Mouse (Mus musculus): ENCODE results near the gene Slc16a12. TPM values are rescaled to one million over a fixed set of nuclear protein-coding genes. Genes with fewer than 3 reads are reported as not detected.

Slc16a12 gene
- polyA plus RNA-seq, 2 experiments = 4.8 to 9.7 TPM

DNA sequence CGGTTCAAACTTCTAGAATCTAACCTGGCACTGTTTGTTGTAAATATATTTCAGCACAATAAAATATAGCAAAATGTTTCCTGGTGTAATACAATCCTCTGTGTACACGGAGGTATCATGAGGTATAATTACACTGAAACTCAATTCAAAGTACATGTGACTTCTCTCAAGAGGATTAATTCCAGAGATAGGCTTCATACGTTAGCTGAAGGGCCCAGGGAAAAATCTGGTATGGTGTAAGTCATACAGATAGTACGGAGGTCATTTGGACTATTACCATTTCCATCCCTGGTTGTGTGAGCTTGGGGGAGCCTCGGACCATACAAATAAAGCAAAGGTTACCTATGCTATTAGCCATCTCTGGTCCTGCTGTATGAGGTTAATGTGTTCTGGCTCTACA is 104.5 kb downstream of the Slc16a12 start:
- WGBS (ENCODE audit: insufficient replicate concordance) = 53% methylated on average over 5 of the region's 5 CpGs
- Histone ChIP-seq H3K4me2 (ENCODE audit: low read depth) (no peak overlapping the region), H3K4me1 (replicated peaks; ENCODE audit: control insufficient read depth in 2 of 2, insufficient read depth in 2 of 2, low read length in 1 of 2) (peaks cover 4 to 9% of the 10 kb centered on the region in 2 experiments), H3K9ac (replicated peaks) (no peak overlapping the region), H3K4me3 (ENCODE audit: insufficient read depth in 1 of 2, low read depth in 2 of 2, low read length in 2 of 2) (no peak overlapping the region), H3K9me3 (ENCODE audit: control insufficient read depth, low read length) (no peaks in the 10 kb centered on the region), H3K27me3 (ENCODE audit: control insufficient read depth, insufficient read depth, low read length) (no peaks in the 10 kb centered on the region), H3K36me3 (replicated peaks; ENCODE audit: control insufficient read depth, insufficient read depth, low read depth) (no peaks in the 10 kb centered on the region), H3K27ac (no peak overlapping the region)
- DNase-seq (ENCODE audit: low read depth in 3 of 3, low spot score in 3 of 3) = no peak
- ATAC-seq (ENCODE audit: insufficient read depth) = no peak
- TF ChIP-seq CTCF (IDR thresholded peaks at IDR 0.05; ENCODE audit: low read depth) (no peak), EP300 (IDR thresholded peaks at IDR 0.05; ENCODE audit: low read depth) (no peak)

- no peak for DNase-seq (ENCODE audit: low read depth in 3 of 3, low spot score in 3 of 3)
- Histone ChIP-seq H3K9ac (replicated peaks) (no peak within 1 kb of the TSS), H3K4me3 (ENCODE audit: insufficient read depth in 1 of 2, low read depth in 2 of 2, low read length in 2 of 2) (peak within 1 kb of the TSS; percentile 2 to 18; a peak in 1 of 4 replicates), H3K27ac (no peak within 1 kb of the TSS), H3K4me1 (replicated peaks; ENCODE audit: control insufficient read depth in 2 of 2, insufficient read depth in 2 of 2, low read length in 1 of 2) (peaks cover 4 to 9% of the 10 kb centered on the region in 2 experiments), H3K36me3 (replicated peaks; ENCODE audit: control insufficient read depth, insufficient read depth, low read depth) (no peaks in the 10 kb centered on the region), H3K4me2 (ENCODE audit: low read depth) (peak within 1 kb of the TSS; percentile 44), H3K9me3 (ENCODE audit: control insufficient read depth, low read length) (no peaks in the 10 kb centered on the region), H3K27me3 (ENCODE audit: control insufficient read depth, insufficient read depth, low read length) (no peaks in the 10 kb centered on the region)
- 26% methylated on average over 4 of the region's 4 CpGs for WGBS (ENCODE audit: insufficient replicate concordance)
- ATAC-seq (ENCODE audit: insufficient read depth) = 0 out of 2 replicates have a peak, but pooled peaks have one; percentile 17
- TF ChIP-seq CTCF (IDR thresholded peaks at IDR 0.05; ENCODE audit: low read depth) (no peak), EP300 (IDR thresholded peaks at IDR 0.05; ENCODE audit: low read depth) (no peak)
Measured at GRCm38 (mm10) chr19:34640623-34641022, 106.5 kb downstream of the Slc16a12 start, which contains the start of the genes Ifit1bl2 and Ifit1. TSS of gene Ifit1bl2 (minus strand) at chr19:34640743. TSS of gene Ifit1 (plus strand) at chr19:34640871.

DNA sequence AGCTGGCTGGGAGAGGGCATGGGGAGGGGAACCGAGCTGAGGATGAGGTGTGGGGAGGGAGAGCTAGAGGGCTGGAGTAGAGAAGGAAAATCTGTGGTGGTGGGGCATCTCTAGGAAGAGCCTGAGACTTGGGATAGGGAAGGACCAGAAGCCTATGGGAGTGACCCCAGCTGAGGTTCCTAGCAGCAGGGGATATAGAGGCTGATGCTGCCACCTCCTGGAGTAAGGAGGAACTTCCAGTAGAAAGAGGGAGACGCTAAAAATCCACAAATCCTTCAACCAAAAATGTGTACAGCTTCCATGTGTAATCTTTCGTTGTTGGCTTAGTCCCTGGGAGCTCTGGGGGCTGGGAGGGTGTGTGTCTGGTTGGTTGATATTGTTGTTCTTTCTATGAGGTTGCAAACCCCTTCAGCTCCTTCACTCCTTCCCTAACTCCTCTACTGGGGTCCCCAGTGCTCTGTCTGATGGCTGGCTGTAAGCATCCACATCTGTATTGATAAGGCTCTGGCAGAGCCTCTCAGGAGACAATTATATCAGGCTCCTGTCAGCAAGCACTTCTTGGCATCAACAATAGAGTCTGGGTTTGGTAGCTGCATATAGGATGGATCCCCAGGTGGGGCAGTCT is 110.0 kb downstream of the Slc16a12 start:
- TF ChIP-seq EP300 (IDR thresholded peaks at IDR 0.05; ENCODE audit: low read depth) (no peak), CTCF (IDR thresholded peaks at IDR 0.05; ENCODE audit: low read depth) (peak; percentile 75)
- no peaks in the 10 kb centered on the region for H3K36me3 ChIP-seq (replicated peaks; ENCODE audit: control insufficient read depth, insufficient read depth, low read depth)
- H3K4me3 ChIP-seq (ENCODE audit: insufficient read depth in 1 of 2, low read depth in 2 of 2, low read length in 2 of 2) = no peak overlapping the region
- H3K4me2 ChIP-seq (ENCODE audit: low read depth) = no peak overlapping the region
- H3K27ac ChIP-seq = no peak overlapping the region
- WGBS (ENCODE audit: insufficient replicate concordance) = 6% methylated on average over 3 of the region's 3 CpGs
- DNase-seq (ENCODE audit: low read depth in 3 of 3, low spot score in 3 of 3) = peak in 1 of 3 experiments; percentile 13
- H3K4me1 ChIP-seq (replicated peaks; ENCODE audit: control insufficient read depth in 2 of 2, insufficient read depth in 2 of 2, low read length in 1 of 2) = peaks cover 4 to 7% of the 10 kb centered on the region in 2 experiments
- no peaks in the 10 kb centered on the region for H3K27me3 ChIP-seq (ENCODE audit: control insufficient read depth, insufficient read depth, low read length)
- peak; percentile 53; the same call in 1 of the 2 replicates for ATAC-seq (ENCODE audit: insufficient read depth)
- H3K9me3 ChIP-seq (ENCODE audit: control insufficient read depth, low read length) = no peaks in the 10 kb centered on the region
- H3K9ac ChIP-seq (replicated peaks) = no peak overlapping the region

DNA sequence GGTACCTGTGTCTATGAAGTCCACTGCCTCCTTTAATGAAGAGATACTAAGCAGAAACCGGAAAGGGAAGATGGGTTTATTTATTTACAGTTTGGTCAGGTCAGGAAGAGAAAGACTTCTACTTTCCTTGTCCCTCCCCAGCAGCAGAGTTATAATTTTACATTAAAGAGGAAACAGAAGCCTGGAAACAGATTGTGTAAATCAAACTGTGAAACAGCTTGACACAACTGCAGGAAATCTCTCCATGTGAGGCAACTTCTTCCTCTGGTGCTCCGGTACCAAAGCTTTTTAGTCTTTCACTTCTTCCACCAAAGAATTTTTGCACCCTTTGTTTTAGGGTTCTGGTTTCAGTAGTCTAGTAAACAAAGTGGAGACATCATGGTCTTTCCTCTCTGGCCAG is 113.6 kb downstream of the Slc16a12 start:
- DNase-seq (ENCODE audit: low read depth in 3 of 3, low spot score in 3 of 3) (no peak), ATAC-seq (ENCODE audit: insufficient read depth) (no peak)
- H3K9ac ChIP-seq (replicated peaks) = no peak overlapping the region
- no peak overlapping the region for H3K4me2 ChIP-seq (ENCODE audit: low read depth)
- H3K4me3 ChIP-seq (ENCODE audit: insufficient read depth in 1 of 2, low read depth in 2 of 2, low read length in 2 of 2) = no peak overlapping the region
- H3K36me3 ChIP-seq (replicated peaks; ENCODE audit: control insufficient read depth, insufficient read depth, low read depth) = no peaks in the 10 kb centered on the region
- H3K27ac ChIP-seq = no peak overlapping the region
- WGBS (ENCODE audit: insufficient replicate concordance) = 30% methylated on average over 2 of the region's 2 CpGs
- H3K27me3 ChIP-seq (ENCODE audit: control insufficient read depth, insufficient read depth, low read length) = no peaks in the 10 kb centered on the region
- TF ChIP-seq CTCF (IDR thresholded peaks at IDR 0.05; ENCODE audit: low read depth) = no peak
- TF ChIP-seq EP300 (IDR thresholded peaks at IDR 0.05; ENCODE audit: low read depth) = no peak
- no peaks in the 10 kb centered on the region for H3K9me3 ChIP-seq (ENCODE audit: control insufficient read depth, low read length)
- no peaks in the 10 kb centered on the region; a peak in 1 of 4 replicates for H3K4me1 ChIP-seq (replicated peaks; ENCODE audit: control insufficient read depth in 2 of 2, insufficient read depth in 2 of 2, low read length in 1 of 2)

- no peaks in the 10 kb centered on the region for H3K9me3 ChIP-seq (ENCODE audit: control insufficient read depth, low read length)
- H3K36me3 ChIP-seq (replicated peaks; ENCODE audit: control insufficient read depth, insufficient read depth, low read depth) = no peaks in the 10 kb centered on the region
- H3K9ac ChIP-seq (replicated peaks) = no peak overlapping the region
- H3K27me3 ChIP-seq (ENCODE audit: control insufficient read depth, insufficient read depth, low read length) = no peaks in the 10 kb centered on the region
- H3K27ac ChIP-seq = no peak overlapping the region
- TF ChIP-seq EP300 (IDR thresholded peaks at IDR 0.05; ENCODE audit: low read depth) (no peak), CTCF (IDR thresholded peaks at IDR 0.05; ENCODE audit: low read depth) (no peak)
- no peak overlapping the region for H3K4me2 ChIP-seq (ENCODE audit: low read depth)
- DNase-seq (ENCODE audit: low read depth in 3 of 3, low spot score in 3 of 3) (no peak), ATAC-seq (ENCODE audit: insufficient read depth) (no peak)
- H3K4me3 ChIP-seq (ENCODE audit: insufficient read depth in 1 of 2, low read depth in 2 of 2, low read length in 2 of 2) = no peak overlapping the region
- no peaks in the 10 kb centered on the region; a peak in 1 of 4 replicates for H3K4me1 ChIP-seq (replicated peaks; ENCODE audit: control insufficient read depth in 2 of 2, insufficient read depth in 2 of 2, low read length in 1 of 2)
Measured at GRCm38 (mm10) chr19:34631487-34631886, 115.6 kb downstream of the Slc16a12 start.
